Mouse (Mus musculus) intestine, embryonic 14.5 days (tissue): ENCODE data around the gene Shf. TPM values are rescaled to one million over a fixed set of nuclear protein-coding genes. Genes with fewer than 3 reads are reported as not detected.

ENCODE experiments used
- ATAC-seq: fragments of 200-750 bp; cut with Nextera tagmentation; replicated peaks from 2 replicates; pipeline ENCODE4 v1.8.0; 2017; ENCODE audit warnings: low read depth, moderate number of reproducible peaks, moderate TSS enrichment, moderate library complexity; ENCODE audit not compliant: low FRiP score, low TSS enrichment
- DNase-seq: peaks from one replicate; pipeline ENCODE4 v3.0.0-alpha.2; 2018; ENCODE audit warnings: low spot score
- H3K27ac ChIP-seq: fragments of 300-500 bp; sonication (generic); 2 replicates; pipeline ENCODE4 v1.5.1; 2014; ENCODE audit warnings: low read depth, mild to moderate bottlenecking, control low read depth
- H3K27me3 ChIP-seq: fragments of 300-500 bp; sonication (generic); replicated peaks from 2 replicates; pipeline ENCODE4 v1.6.1; 2014; ENCODE audit warnings: low read length, control low read depth; ENCODE audit not compliant: control insufficient read depth, insufficient read depth
- H3K36me3 ChIP-seq: fragments of 300-500 bp; sonication (generic); 2 replicates; pipeline ENCODE4 v1.6.1; 2014; ENCODE audit warnings: low read length, control low read depth; ENCODE audit not compliant: control insufficient read depth, insufficient read depth
- H3K4me1 ChIP-seq: fragments of 300-500 bp; sonication (generic); replicated peaks from 2 replicates; pipeline ENCODE4 v1.6.1; 2014; ENCODE audit warnings: low read length, control low read depth, mixed read lengths; ENCODE audit not compliant: control insufficient read depth, insufficient read depth
- H3K4me2 ChIP-seq: fragments of 300-500 bp; sonication (generic); 2 replicates; pipeline ENCODE4 v1.6.1; 2014; ENCODE audit warnings: low read length
- H3K4me3 ChIP-seq: fragments of 300-500 bp; sonication (generic); 2 replicates; pipeline ENCODE4 v1.5.1; 2014; ENCODE audit warnings: low read depth, low read length, control low read depth, mixed read lengths
- H3K9ac ChIP-seq: fragments of 300-500 bp; sonication (generic); 2 replicates; pipeline ENCODE4 v1.6.1; 2014; ENCODE audit warnings: mild to moderate bottlenecking, low read length
- H3K9me3 ChIP-seq: fragments of 300-500 bp; sonication (generic); 2 replicates; pipeline ENCODE4 v1.6.1; 2016; ENCODE audit warnings: low read length, control low read depth; ENCODE audit not compliant: control insufficient read depth
- WGBS: fragments of 180-500 bp; shearing (Covaris S2); extraction: QIAGEN DNeasy Blood & Tissue Kit; methylation state at CpG from one replicate; pipeline ENCODE4 v1.1.7; 2014; 5-methylcytosine and 5-hydroxymethylcytosine counted together
- polyA plus RNA-seq: library from polyadenylated mRNA; unstranded; fragments of >200 nt; fragmentation: Nextera tagmentation; extraction: Ambion mirVana; gene quantifications from 2 replicates; pipeline ENCODE4 v1.2.1, GENCODE M21; 2014

Shf gene
- polyA plus RNA-seq, 1 experiment from 2014 or later = 4.9 TPM

DNA sequence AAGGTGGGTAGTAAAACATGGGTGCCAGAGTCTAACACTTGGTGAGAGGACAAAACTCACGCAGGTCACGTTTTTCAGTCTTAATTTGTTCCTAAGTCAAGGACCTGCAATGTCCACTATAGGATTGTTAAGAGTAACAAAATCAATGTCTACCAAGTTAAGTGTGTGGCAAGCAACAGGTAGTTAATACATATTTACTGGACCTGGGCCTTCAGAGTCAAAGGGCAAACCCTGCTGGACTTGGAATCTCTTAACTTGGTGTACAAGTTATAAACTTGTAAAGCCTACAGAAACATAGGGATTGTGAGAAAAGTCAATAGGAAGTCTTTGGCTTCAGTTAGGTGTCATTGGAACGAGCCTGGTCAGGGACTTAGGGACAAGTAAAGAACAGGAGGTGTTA lies 44.4 kb downstream of the Shf start:
- no peaks in the 10 kb centered on the region for H3K4me1 ChIP-seq
- no peaks in the 10 kb centered on the region for H3K36me3 ChIP-seq
- DNase-seq (no peak), ATAC-seq (no peak)
- no peak overlapping the region for H3K9ac ChIP-seq
- 81% methylated on average over 3 of the region's 3 CpGs for WGBS
- H3K9me3 ChIP-seq = no peaks in the 10 kb centered on the region
- H3K4me3 ChIP-seq = no peak overlapping the region
- no peaks in the 10 kb centered on the region for H3K27me3 ChIP-seq
- no peak overlapping the region for H3K27ac ChIP-seq
- no peak overlapping the region for H3K4me2 ChIP-seq

DNA sequence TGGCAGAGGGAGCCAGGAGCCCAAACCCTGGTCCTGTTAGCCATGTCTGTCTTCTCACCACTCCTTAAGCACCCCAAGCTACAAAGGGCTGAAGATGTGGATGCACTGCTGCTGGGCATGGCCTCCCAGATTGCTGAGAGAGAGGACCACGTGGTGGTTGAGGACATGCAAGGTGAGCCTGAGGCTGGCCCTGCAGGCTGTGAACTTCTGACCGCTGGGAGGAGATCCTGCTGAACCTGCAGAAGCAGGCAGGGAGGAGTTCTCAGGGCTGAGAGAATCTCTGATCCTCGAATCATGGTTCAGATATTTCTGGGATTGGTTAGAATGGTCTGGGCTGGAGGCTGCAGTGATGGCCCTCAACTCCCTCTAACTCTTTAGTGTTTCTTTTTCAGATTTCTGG lies 45.0 kb downstream of the Shf start:
- Histone ChIP-seq H3K4me2 (no peak overlapping the region), H3K27me3 (no peaks in the 10 kb centered on the region), H3K9me3 (no peaks in the 10 kb centered on the region), H3K9ac (no peak overlapping the region), H3K36me3 (no peaks in the 10 kb centered on the region), H3K4me3 (no peak overlapping the region), H3K4me1 (no peaks in the 10 kb centered on the region), H3K27ac (no peak overlapping the region)
- WGBS = 56% methylated on average over 3 of the region's 3 CpGs
- no peak for ATAC-seq
- DNase-seq = no peak

DNA sequence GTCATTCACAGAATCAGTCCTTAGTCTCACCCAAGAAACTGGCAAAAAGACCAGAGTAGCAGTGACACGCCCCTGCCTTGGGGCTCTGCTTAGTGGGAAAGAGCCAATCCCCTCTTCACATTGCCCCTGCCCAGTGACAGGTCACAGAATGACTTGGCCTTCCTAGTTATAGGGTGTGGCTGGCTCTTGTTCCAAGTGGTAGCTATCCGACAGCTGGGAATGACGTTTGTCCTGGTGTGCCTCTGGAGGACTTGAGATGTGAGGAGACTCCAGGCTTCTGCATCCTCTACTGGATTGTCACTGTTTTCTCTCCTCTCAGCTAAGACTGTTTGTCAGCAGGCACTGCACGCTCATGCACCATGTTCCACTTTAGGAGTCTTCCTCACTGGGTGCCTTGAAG lies 51.6 kb downstream of the Shf start:
- H3K36me3 ChIP-seq = no peaks in the 10 kb centered on the region
- no peaks in the 10 kb centered on the region for H3K9me3 ChIP-seq
- no peak overlapping the region for H3K27ac ChIP-seq
- 62% methylated on average over 4 of the region's 4 CpGs for WGBS
- peaks cover 30% of the 10 kb centered on the region for H3K27me3 ChIP-seq
- no peak overlapping the region for H3K9ac ChIP-seq
- no peak for ATAC-seq
- H3K4me3 ChIP-seq = no peak overlapping the region
- DNase-seq = no peak
- no peaks in the 10 kb centered on the region for H3K4me1 ChIP-seq
- no peak overlapping the region for H3K4me2 ChIP-seq

DNA sequence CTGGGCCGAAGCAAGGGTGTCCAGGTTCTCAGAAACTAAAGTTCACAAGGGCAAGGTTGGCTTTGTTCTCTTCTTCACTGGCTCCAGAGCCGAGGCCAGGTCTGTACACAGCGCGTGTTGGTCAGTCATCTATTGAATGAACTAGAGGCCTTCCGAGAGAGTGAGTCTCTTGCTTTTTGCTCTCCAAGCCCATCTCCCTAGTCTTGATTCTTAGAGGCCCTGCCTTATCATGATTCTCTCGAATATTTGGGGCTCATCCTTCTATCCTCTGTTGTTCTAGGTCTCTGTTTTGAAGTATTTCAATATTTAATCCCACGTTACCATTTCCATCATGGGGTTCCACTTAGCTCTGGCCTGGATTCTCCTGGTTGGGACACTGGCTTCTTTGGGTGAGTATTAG lies 53.6 kb downstream of the Shf start, which contains the start of gene Duox1:
Gene Duox1, plus strand, starts transcription at position 301 of the 400 bp plus-strand sequence.
- 88% methylated on average over 7 of the region's 7 CpGs for WGBS
- Histone ChIP-seq H3K4me1 (no peaks in the 10 kb centered on the region), H3K27ac (no peak within 1 kb of the TSS), H3K9me3 (no peaks in the 10 kb centered on the region), H3K4me2 (no peak within 1 kb of the TSS), H3K36me3 (no peaks in the 10 kb centered on the region), H3K27me3 (peaks cover 46% of the 10 kb centered on the region), H3K9ac (no peak within 1 kb of the TSS), H3K4me3 (no peak within 1 kb of the TSS)
- no peak for DNase-seq
- no peak for ATAC-seq

DNA sequence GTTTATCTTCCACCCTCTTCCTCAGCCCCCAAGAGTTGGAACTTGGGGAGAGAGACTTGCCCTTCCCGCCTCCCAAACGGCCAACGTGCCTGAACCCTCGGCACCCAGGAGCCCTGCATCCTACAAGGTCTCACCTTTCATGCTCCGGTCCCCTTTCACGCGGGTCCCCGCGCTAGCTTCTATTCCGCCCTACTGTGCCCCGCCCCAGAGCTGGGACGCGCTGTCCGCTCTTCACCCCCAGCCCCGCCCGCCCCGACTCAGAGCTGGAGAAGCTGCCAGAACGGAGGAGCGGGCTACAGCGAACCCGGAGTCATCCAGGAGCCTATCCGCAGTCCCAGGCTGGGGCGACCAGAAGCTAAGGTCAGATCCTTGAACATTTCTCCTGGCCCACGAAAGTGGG lies 55.4 kb downstream of the Shf start, which contains the start of gene Duoxa1:
Gene Duoxa1, minus strand, starts transcription at position 195 of the 400 bp plus-strand sequence.
- H3K27ac ChIP-seq = no peak within 1 kb of the TSS
- peak within 1 kb of the TSS; percentile 40 for H3K4me2 ChIP-seq
- peak within 1 kb of the TSS; percentile 12 for H3K4me3 ChIP-seq
- no peaks in the 10 kb centered on the region for H3K36me3 ChIP-seq
- DNase-seq = no peak
- H3K27me3 ChIP-seq = peaks cover 59% of the 10 kb centered on the region
- no peaks in the 10 kb centered on the region for H3K4me1 ChIP-seq
- ATAC-seq = 0 out of 2 replicates have a peak, but pooled peaks have one; percentile 21
- no peaks in the 10 kb centered on the region for H3K9me3 ChIP-seq
- no peak within 1 kb of the TSS for H3K9ac ChIP-seq
- WGBS = 2% methylated on average over 24 of the region's 24 CpGs

DNA sequence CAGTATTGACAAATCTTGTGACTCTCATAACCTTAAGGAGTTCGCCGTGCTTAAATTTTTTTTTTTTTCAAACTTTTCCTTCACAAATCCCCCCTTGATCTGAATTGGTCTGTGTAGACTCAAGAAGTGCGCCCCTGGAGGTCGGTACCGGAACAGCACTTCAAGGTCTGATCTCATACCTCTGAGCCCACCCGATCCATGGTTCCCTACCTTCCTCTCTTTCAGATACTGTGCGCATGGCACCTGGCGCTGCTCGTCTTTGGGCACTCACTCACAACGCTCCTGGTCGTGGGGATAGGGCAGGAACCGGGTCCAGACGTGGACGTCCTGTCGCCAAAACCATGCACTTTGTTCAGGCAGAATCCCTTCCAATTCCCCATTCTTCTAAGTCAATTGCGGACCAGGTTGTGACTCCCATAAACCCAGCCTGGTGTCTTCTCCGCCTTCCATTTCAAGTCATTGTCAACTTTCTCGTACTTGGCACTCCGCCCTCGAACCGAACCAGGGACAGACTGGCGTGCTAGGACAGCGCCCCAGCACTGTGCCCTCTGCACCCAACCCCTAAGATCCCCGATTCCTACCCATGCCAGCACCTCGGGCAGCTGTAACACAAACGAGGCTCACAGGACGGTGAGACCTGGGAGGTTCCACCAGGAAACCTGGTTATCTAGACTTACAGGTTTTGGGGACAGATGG lies 56.1 kb downstream of the Shf start:
- ATAC-seq = peak; percentile 78
- Histone ChIP-seq H3K4me3 (peak overlapping the region; percentile 12; the same call in 1 of the 2 replicates), H3K4me2 (peak overlapping the region; percentile 40), H3K4me1 (no peaks in the 10 kb centered on the region), H3K36me3 (no peaks in the 10 kb centered on the region), H3K27ac (no peak overlapping the region), H3K9ac (no peak overlapping the region), H3K9me3 (no peaks in the 10 kb centered on the region), H3K27me3 (peaks cover 61% of the 10 kb centered on the region)
- DNase-seq = peak; percentile 87
- WGBS = 4% methylated on average over 27 of the region's 27 CpGs

DNA sequence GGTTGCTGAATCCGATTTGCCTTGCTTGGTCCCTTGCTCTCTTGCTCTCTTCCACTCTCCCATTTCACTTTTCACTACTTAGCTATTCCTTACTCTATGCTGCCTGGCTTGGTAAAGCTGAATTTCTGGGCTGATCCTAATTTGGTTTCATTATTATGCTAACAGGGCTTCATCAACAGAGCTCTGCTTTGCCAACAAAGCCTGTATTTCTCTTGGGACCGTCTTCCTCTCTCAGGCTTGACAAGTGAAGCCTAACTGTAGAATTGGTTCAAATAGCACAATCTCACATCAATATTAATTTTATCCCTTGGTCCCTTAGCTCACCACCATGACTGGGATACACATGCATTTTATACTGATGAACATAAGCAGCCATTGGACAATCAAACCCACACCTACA lies 57.4 kb downstream of the Shf start:
- Histone ChIP-seq H3K27ac (no peak overlapping the region), H3K9me3 (no peaks in the 10 kb centered on the region), H3K4me2 (no peak overlapping the region), H3K4me3 (no peak overlapping the region), H3K27me3 (peaks cover 74% of the 10 kb centered on the region), H3K36me3 (no peaks in the 10 kb centered on the region), H3K9ac (no peak overlapping the region), H3K4me1 (no peaks in the 10 kb centered on the region)
- no peak for DNase-seq
- 63% methylated on average over 2 of the region's 2 CpGs for WGBS
- ATAC-seq = no peak

DNA sequence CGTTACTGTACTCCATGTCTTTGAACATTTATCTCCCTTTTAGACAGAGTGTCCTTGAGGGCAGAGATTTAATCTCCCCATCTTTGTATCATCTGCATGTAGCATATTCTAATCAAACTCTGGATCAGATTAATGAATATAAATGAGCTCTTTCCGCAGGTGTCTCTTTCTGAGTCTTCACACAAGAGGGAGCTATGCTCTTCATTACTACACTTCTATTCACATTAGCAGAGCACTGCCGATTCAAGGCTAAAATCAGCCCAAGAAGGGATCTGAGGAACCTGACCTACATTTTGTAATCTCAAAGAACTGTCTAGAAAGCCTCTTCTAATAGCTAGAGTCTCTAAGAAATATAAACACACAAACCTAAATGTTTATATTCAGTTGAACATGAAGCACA lies 59.3 kb downstream of the Shf start:
- DNase-seq (no peak), ATAC-seq (no peak)
- Histone ChIP-seq H3K36me3 (no peaks in the 10 kb centered on the region), H3K27me3 (peaks cover 74% of the 10 kb centered on the region), H3K27ac (no peak overlapping the region), H3K9me3 (no peaks in the 10 kb centered on the region), H3K4me3 (no peak overlapping the region), H3K4me2 (no peak overlapping the region), H3K4me1 (no peaks in the 10 kb centered on the region), H3K9ac (no peak overlapping the region)
- WGBS = 38% methylated on average over 3 of the region's 3 CpGs

DNA sequence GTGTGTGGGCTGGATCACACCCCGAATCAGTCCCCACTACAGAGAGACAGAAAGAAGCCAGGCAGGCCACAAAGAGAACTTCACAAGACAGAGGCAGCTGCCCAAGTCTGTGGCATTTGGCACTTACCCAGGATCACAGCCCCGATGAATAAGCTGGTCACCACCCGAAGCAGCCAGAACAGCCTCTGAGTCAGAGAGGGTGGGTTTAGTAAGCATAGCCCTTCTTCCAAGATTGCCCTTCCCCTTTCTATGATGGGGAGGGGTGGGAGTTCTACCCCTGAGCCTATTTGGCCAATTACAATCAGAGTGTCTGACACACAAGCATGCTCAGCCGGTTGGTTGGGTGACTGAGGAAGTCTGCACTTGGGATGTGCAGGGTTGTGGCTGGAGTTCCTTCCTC lies 62.8 kb downstream of the Shf start:
- DNase-seq = no peak
- Histone ChIP-seq H3K27ac (no peak overlapping the region), H3K9ac (no peak overlapping the region), H3K27me3 (peaks cover 70% of the 10 kb centered on the region), H3K4me2 (no peak overlapping the region), H3K4me3 (no peak overlapping the region), H3K36me3 (no peaks in the 10 kb centered on the region), H3K9me3 (no peaks in the 10 kb centered on the region), H3K4me1 (peaks cover 5% of the 10 kb centered on the region; the same call in 1 of the 2 replicates)
- ATAC-seq = no peak
- WGBS = 53% methylated on average over 4 of the region's 4 CpGs
